Mouse (Mus musculus) myocyte (in vitro differentiated cells): Measurements from ENCODE around the gene Habp2.

Experiments used
- MAX ChIP-seq: IDR thresholded peaks from one replicate; pipeline ENCODE4 v1.6.1; 2011; ENCODE audit warnings: low read depth, mild to moderate bottlenecking, control low read depth
- POLR2A ChIP-seq: IDR thresholded peaks from one replicate; pipeline ENCODE4 v1.6.1; 2011; ENCODE audit warnings: low read depth, mild to moderate bottlenecking, control low read depth, moderate library complexity; ENCODE audit not compliant: insufficient read length
- USF1 ChIP-seq: IDR thresholded peaks from one replicate; pipeline ENCODE4 v1.6.1; 2011; ENCODE audit warnings: low read depth, mild to moderate bottlenecking, control low read depth, moderate library complexity

GRCm38 (mm10) chr19:56252815-56253214 is 34.1 kb upstream of the Habp2 start:
- TF ChIP-seq USF1: no peak
- no peak for TF ChIP-seq POLR2A
- no peak for TF ChIP-seq MAX
